Mouse (Mus musculus) ES-Bruce4 (cell line): ENCODE results near the gene Ccnd2.

ENCODE experiments used
- CTCF ChIP-seq: IDR thresholded peaks from one replicate; pipeline ENCODE4 v1.8.1; 2011; ENCODE audit warnings: low read depth, low read length
- EP300 ChIP-seq: IDR thresholded peaks from 2 replicates; pipeline ENCODE4 v1.6.1; 2011; ENCODE audit warnings: low read depth, low read length; ENCODE audit not compliant: insufficient read depth

DNA sequence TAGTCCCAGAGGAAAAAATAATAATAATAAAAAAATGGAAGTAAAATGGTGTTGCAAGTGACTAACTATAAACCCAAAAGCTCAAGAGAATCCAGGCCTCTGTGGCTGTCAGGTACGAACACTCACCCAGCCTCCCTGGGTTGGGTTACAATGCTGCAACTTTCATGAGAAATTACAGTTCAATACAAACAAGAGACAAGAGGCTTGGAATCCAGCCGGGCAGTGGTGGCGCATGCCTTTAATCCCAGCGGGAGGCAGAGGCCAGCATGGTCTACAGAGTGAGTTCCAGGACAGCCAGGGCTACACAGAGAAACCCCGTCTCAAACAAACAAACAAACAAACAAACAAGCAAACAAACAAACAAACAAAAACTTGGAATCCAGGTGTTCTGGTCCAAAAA lies 45.3 kb downstream of the Ccnd2 start:
- no peak for TF ChIP-seq CTCF
- TF ChIP-seq EP300: 0 out of 2 replicates have a peak, but pooled peaks have one; percentile 30
